Comparison of ENCODE assay signal across 15 mouse cellular contexts in the genomic region with DNA sequence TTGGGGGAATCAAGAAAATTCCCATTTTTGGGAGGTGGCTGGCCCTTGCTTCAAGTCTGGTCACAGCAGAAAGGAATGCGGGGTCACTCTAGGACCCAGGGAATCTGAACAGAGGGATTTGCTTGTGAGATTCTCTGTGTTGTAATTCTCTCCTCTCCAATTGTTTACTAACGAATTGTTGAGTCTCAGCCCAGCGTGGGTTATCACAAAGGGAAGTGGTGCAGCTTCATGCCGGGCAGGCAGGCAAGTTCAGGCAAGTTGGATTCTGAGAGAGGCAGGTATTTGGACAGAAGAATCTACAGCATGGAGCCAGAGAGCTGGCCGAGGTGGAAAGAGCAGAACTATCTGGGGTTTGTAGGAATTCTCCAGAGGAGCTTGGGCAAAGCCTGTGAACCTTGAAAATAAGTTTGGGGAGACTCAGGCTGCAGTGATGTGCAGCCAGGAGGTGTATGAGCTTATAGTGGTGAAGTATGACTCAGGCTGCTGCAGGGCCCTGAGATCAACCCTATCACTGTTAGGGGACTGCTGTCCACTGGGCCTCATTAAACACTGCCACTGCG. TPM values are rescaled to one million over a fixed set of nuclear protein-coding genes. Genes with fewer than 3 reads are reported as not detected.
A peak's percentile ranks its signal among the peaks of the same experiment; 100 is the strongest.
DNase-seq lines count a peak whose midpoint lies in the region; ATAC-seq lines count a peak whose summit lies in the region.
"Had no signal": no experiment of that assay in that cellular context is flagged by ENCODE, and none has a peak within 500 bp of the region (broad histone marks: within the 10 kb centered on the region; RNA-seq: fewer than 3 reads in every experiment).

No protein-coding gene starts in this region.

- DNase-seq in heart, postnatal 36 days, result no peak
- DNase-seq in urinary bladder, postnatal 25 days (ENCODE audit: low spot score), result peak; percentile 62
- no peak for DNase-seq in urinary bladder, postnatal 10 days (ENCODE audit: low spot score)
- no peak for DNase-seq in cerebellum, adult 18-20 months
- DNase-seq in cerebellum, adult 11-12 months, result no peak
- DNase-seq: cerebellum, postnatal 14 days; kidney, adult 9 months; right cerebral cortex, postnatal 4 days had no signal

- no peak overlapping the region for H3K4me2 ChIP-seq in heart, embryonic 13.5 days
- H3K4me2 ChIP-seq in intestine, embryonic 16.5 days (ENCODE audit: low read depth, low read length), result no peak overlapping the region
- H3K4me2 ChIP-seq: embryonic facial prominence, embryonic 12.5 days; hindbrain, embryonic 14.5 days had no signal

- no peaks in the 10 kb centered on the region for H3K9me3 ChIP-seq in heart, embryonic 13.5 days
- H3K9me3 ChIP-seq in intestine, embryonic 16.5 days (ENCODE audit: control insufficient read depth, low read length), result no peaks in the 10 kb centered on the region
- H3K9me3 ChIP-seq: embryonic facial prominence, embryonic 12.5 days had no signal

- H3K4me3 ChIP-seq in heart, embryonic 13.5 days, result no peak overlapping the region
- H3K4me3 ChIP-seq in intestine, embryonic 16.5 days (ENCODE audit: low read length), result no peak overlapping the region
- H3K4me3 ChIP-seq: embryonic facial prominence, embryonic 12.5 days had no signal

- ATAC-seq in heart, embryonic 13.5 days (ENCODE audit: extremely low read depth, insufficient number of reproducible peaks, low FRiP score, low TSS enrichment), result no peak
- no peak for ATAC-seq in intestine, embryonic 16.5 days
- ATAC-seq in activated CD4-positive, CD25-positive, alpha-beta regulatory T cell, adult 4 months, result no peak

- H3K36me3 ChIP-seq in heart, embryonic 13.5 days, result no peaks in the 10 kb centered on the region
- H3K36me3 ChIP-seq in intestine, embryonic 16.5 days (ENCODE audit: control insufficient read depth, insufficient read depth, low read length), result no peaks in the 10 kb centered on the region
- H3K36me3 ChIP-seq: embryonic facial prominence, embryonic 12.5 days had no signal

- intact Hi-C loops in heart, postnatal 36 days (cut with DNase I), result no loop called here

- 0 out of 2 replicates have a peak overlapping the region, but pooled peaks have one; percentile 3 for H3K27ac ChIP-seq in heart, embryonic 13.5 days (replicated peaks)
- H3K27ac ChIP-seq in intestine, embryonic 16.5 days (ENCODE audit: low read length), result peak overlapping the region; percentile 2; the same call in 1 of the 2 replicates
- H3K27ac ChIP-seq: embryonic facial prominence, embryonic 12.5 days; hindbrain, embryonic 14.5 days; liver, embryonic 14.5 days had no signal

- 45% methylated on average over 6 of the region's 6 CpGs for WGBS in heart, embryonic 13.5 days
- 44% methylated on average over 6 of the region's 6 CpGs for WGBS in intestine, embryonic 16.5 days

- no peaks in the 10 kb centered on the region for H3K27me3 ChIP-seq in heart, embryonic 13.5 days (replicated peaks)
- H3K27me3 ChIP-seq in intestine, embryonic 16.5 days (replicated peaks; ENCODE audit: control insufficient read depth, insufficient read depth, low read length), result no peaks in the 10 kb centered on the region
- H3K27me3 ChIP-seq: embryonic facial prominence, embryonic 12.5 days had no signal

- H3K9ac ChIP-seq in heart, embryonic 13.5 days, result no peak overlapping the region
- H3K9ac ChIP-seq in intestine, embryonic 16.5 days (ENCODE audit: low read depth, low read length), result no peak overlapping the region
- H3K9ac ChIP-seq: embryonic facial prominence, embryonic 12.5 days; hindbrain, embryonic 14.5 days; liver, embryonic 14.5 days had no signal

- H3K4me1 ChIP-seq in heart, embryonic 13.5 days, result peaks cover 15% of the 10 kb centered on the region
- 0 out of 2 replicates have a peak, but pooled peaks cover 3% of the 10 kb centered on the region for H3K4me1 ChIP-seq in intestine, embryonic 16.5 days (ENCODE audit: control insufficient read depth, insufficient read depth, low read length)
- H3K4me1 ChIP-seq: embryonic facial prominence, embryonic 12.5 days had no signal

RNA-seq across cellular contexts. Expression of a gene that starts 43.7 kb away (rescaled TPM):
- polyA plus RNA-seq in heart, embryonic 13.5 days (2015; fragmentation: Nextera tagmentation; extraction: Ambion mirVana), result 9.8 and 12.0 TPM in 2 replicates
- total RNA-seq in heart, postnatal 36 days (2021), result 10 to 100 TPM in 1 of 2 experiments, 1 to 10 TPM in 1; 8.3 to 10.2 TPM
- 5.4 and 5.8 TPM in 2 replicates for polyA plus RNA-seq in intestine, embryonic 16.5 days (2015; fragmentation: Nextera tagmentation; extraction: Ambion mirVana)
- not detected for polyA plus RNA-seq in activated CD4-positive, CD25-positive, alpha-beta regulatory T cell, adult 4 months (2017; shearing (Covaris generic))
- total RNA-seq: granulocyte monocyte progenitor cell, adult 5-6 weeks had no signal

RNA-seq across cellular contexts. Expression of a gene that starts 56.5 kb away (rescaled TPM):
- polyA plus RNA-seq in heart, embryonic 13.5 days (2015; fragmentation: Nextera tagmentation; extraction: Ambion mirVana), result 25.7 and 26.6 TPM in 2 replicates
- total RNA-seq in heart, postnatal 36 days (2021), result 10 to 100 TPM; 52.6 to 54.1 TPM
- 24.7 and 26.6 TPM in 2 replicates for polyA plus RNA-seq in intestine, embryonic 16.5 days (2015; fragmentation: Nextera tagmentation; extraction: Ambion mirVana)
- polyA plus RNA-seq in activated CD4-positive, CD25-positive, alpha-beta regulatory T cell, adult 4 months (2017; shearing (Covaris generic)), result 1 to 10 TPM in 1 of 2 experiments, under 1 TPM in 1; 0.84 to 2.3 TPM
